7 mouse cellular contexts compared by ENCODE assay signal in genomic region chr16:23515766-23516165, GRCm38 (mm10). TPM values are rescaled to one million over a fixed set of nuclear protein-coding genes. Genes with fewer than 3 reads are reported as not detected.
DNase-seq lines count a peak whose midpoint lies in the region.

No protein-coding gene starts in this region.

- peak; percentile 32 to 61 for DNase-seq in left cerebral cortex, postnatal 14 days (ENCODE audit: low spot score in 2 of 2)
- no peak for DNase-seq in left cerebral cortex, adult 11 months (ENCODE audit: low spot score)
- peak; percentile 81 for DNase-seq in adrenal gland, postnatal 10 days
- DNase-seq in gastrocnemius, postnatal 14 days = peak; percentile 33
- DNase-seq in kidney, postnatal 4 days = peak; percentile 65 to 72
- DNase-seq in thymus, adult 18-20 months = no peak
- DNase-seq in cerebellum, adult 9-10 months = no peak

- intact Hi-C loops in left cerebral cortex, postnatal 14 days (cut with DNase I) = no loop called here
- intact Hi-C loops in gastrocnemius, postnatal 14 days (cut with DNase I; ENCODE audit: low total_unique reads) = no loop called here

RNA-seq across cellular contexts. Expression of gene Rtp4, which starts 4.3 kb away (rescaled TPM):
- total RNA-seq in left cerebral cortex, postnatal 14 days (2021) = 1 to 10 TPM in 1 of 2 experiments, under 1 TPM in 1; 0.62 to 1.4 TPM
- total RNA-seq in adrenal gland, postnatal 10 days (2021) = 1 to 10 TPM; 4.6 to 7.2 TPM
- 1 to 10 TPM in 1 of 2 experiments, under 1 TPM in 1; 0.75 to 1.3 TPM for total RNA-seq in gastrocnemius, postnatal 14 days (2021)

RNA-seq across cellular contexts. Expression of gene Masp1, which starts 4.8 kb away (rescaled TPM):
- 10 to 100 TPM; 14.5 to 17.3 TPM for total RNA-seq in left cerebral cortex, postnatal 14 days (2021)
- total RNA-seq in adrenal gland, postnatal 10 days (2021) = 10 to 100 TPM; 54.2 to 65.3 TPM
- total RNA-seq in gastrocnemius, postnatal 14 days (2021) = 10 to 100 TPM; 14.7 to 17.3 TPM

Comparison
In these comparisons a context has a peak if more than half of its experiments do, and no peak if none do; other contexts are left out.
1. DNase-seq: peak in left cerebral cortex, postnatal 14 days (2 of 2), adrenal gland, postnatal 10 days (single experiment), gastrocnemius, postnatal 14 days (single experiment) and kidney, postnatal 4 days (2 of 2); none in left cerebral cortex, adult 11 months (single experiment), thymus, adult 18-20 months (0 of 2) and cerebellum, adult 9-10 months (single experiment).